Mouse (Mus musculus) layer of hippocampus, postnatal 10 days (tissue): ENCODE results near the gene Pde4d. TPM values are rescaled to one million over a fixed set of nuclear protein-coding genes. Genes with fewer than 3 reads are reported as not detected.

Experiments used
- DNase-seq, 2 experiments: peaks; one replicate each; pipeline ENCODE4 v3.0.0; 2021; ENCODE audit warnings: low spot score in 2 of 2
- total RNA-seq, 2 experiments: library from RNA; stranded (reverse); gene quantifications; 2 replicates each; pipeline ENCODE4 v1.2.3; 2021

The Pde4d gene
- total RNA-seq, 2 experiments from 2014 or later, result 77.6 to 81.2 TPM

- DNase-seq, result no peak
Observed at GRCm38 (mm10) chr13:108487066-108487465, 37.3 kb downstream of the Pde4d start.

- DNase-seq, result no peak
Observed at GRCm38 (mm10) chr13:108489825-108490224, 40.1 kb downstream of the Pde4d start.

- no peak for DNase-seq
Observed at GRCm38 (mm10) chr13:108490872-108491271, 41.1 kb downstream of the Pde4d start.

- no peak for DNase-seq
Observed at GRCm38 (mm10) chr13:108492886-108493285, 43.1 kb downstream of the Pde4d start.

- no peak for DNase-seq
Observed at GRCm38 (mm10) chr13:108494365-108494764, 44.6 kb downstream of the Pde4d start.

- DNase-seq, result no peak
Observed at GRCm38 (mm10) chr13:108497768-108498167, 48.0 kb downstream of the Pde4d start.

GRCm38 (mm10) chr13:108498247-108498743 lies 48.5 kb downstream of the Pde4d start:
- no peak for DNase-seq

- no peak for DNase-seq
Observed at GRCm38 (mm10) chr13:108498773-108499313, 49.1 kb downstream of the Pde4d start.

- no peak for DNase-seq
Observed at GRCm38 (mm10) chr13:108501386-108501785, 51.6 kb downstream of the Pde4d start.

- DNase-seq, result no peak
Observed at GRCm38 (mm10) chr13:108524548-108524947, 74.8 kb downstream of the Pde4d start.

- no peak for DNase-seq
Observed at GRCm38 (mm10) chr13:108524969-108525368, 75.2 kb downstream of the Pde4d start.

GRCm38 (mm10) chr13:108526258-108527007 lies 76.7 kb downstream of the Pde4d start:
- DNase-seq, result no peak

GRCm38 (mm10) chr13:108527090-108527770 lies 77.5 kb downstream of the Pde4d start:
- no peak for DNase-seq

GRCm38 (mm10) chr13:108528343-108528742 lies 78.6 kb downstream of the Pde4d start:
- DNase-seq, result no peak

- DNase-seq, result no peak
Observed at GRCm38 (mm10) chr13:108532875-108533274, 83.1 kb downstream of the Pde4d start.

GRCm38 (mm10) chr13:108536436-108536835 lies 86.7 kb downstream of the Pde4d start:
- DNase-seq, result no peak

GRCm38 (mm10) chr13:108536951-108537350 lies 87.2 kb downstream of the Pde4d start:
- DNase-seq, result no peak

- no peak for DNase-seq
Observed at GRCm38 (mm10) chr13:108538760-108539369, 89.1 kb downstream of the Pde4d start.

GRCm38 (mm10) chr13:108541488-108541887 lies 91.7 kb downstream of the Pde4d start:
- DNase-seq, result no peak

GRCm38 (mm10) chr13:108542342-108542761 lies 92.6 kb downstream of the Pde4d start:
- DNase-seq, result peak in 1 of 2 experiments; percentile 21

GRCm38 (mm10) chr13:108552288-108552687 lies 102.5 kb downstream of the Pde4d start:
- no peak for DNase-seq

GRCm38 (mm10) chr13:108552995-108553394 lies 103.2 kb downstream of the Pde4d start:
- DNase-seq, result no peak
